Mouse (Mus musculus) bone marrow, adult 2 months (tissue): Measurements from ENCODE around the gene Gm20661. TPM values are rescaled to one million over a fixed set of nuclear protein-coding genes. Genes with fewer than 3 reads are reported as not detected.
A peak's percentile ranks its signal among the peaks of the same experiment; 100 is the strongest.

Source experiments
- H3K27ac ChIP-seq: fragments of 200-500 bp; 2 replicates; pipeline ENCODE4 v1.5.1; 2012; ENCODE audit warnings: low read depth, mild to moderate bottlenecking, control low read depth, inconsistent platforms, low read length; ENCODE audit not compliant: control insufficient read depth, poor library complexity, insufficient read depth
- H3K4me1 ChIP-seq: fragments of 200-500 bp; 2 replicates; pipeline ENCODE4 v1.6.1; 2011; ENCODE audit warnings: low read length; ENCODE audit not compliant: control insufficient read depth, insufficient read depth
- H3K4me3 ChIP-seq: fragments of 200-500 bp; replicated peaks from 2 replicates; pipeline ENCODE3; 2011; ENCODE audit warnings: mild to moderate bottlenecking, low read depth, low read length, control low read depth; ENCODE audit not compliant: control insufficient read depth
- CTCF ChIP-seq: fragments of 200-500 bp; IDR thresholded peaks from 2 replicates; pipeline ENCODE4 v1.5.1; 2011; ENCODE audit warnings: low read length, control low read depth; ENCODE audit not compliant: control insufficient read depth, insufficient read depth
- POLR2A ChIP-seq: fragments of 200-500 bp; IDR thresholded peaks from 2 replicates; pipeline ENCODE4 v1.6.1; 2011; ENCODE audit warnings: low read depth, mild to moderate bottlenecking, control low read depth, low read length, borderline replicate concordance; ENCODE audit not compliant: control insufficient read depth
- WGBS: fragments of 180-500 bp; shearing (Covaris S2); methylation state at CpG from one replicate; pipeline ENCODE4 v1.1.7; 2018; 5-methylcytosine and 5-hydroxymethylcytosine counted together
- polyA plus RNA-seq: library from polyadenylated mRNA; stranded (reverse); fragments of >200 nt; gene quantifications from 2 replicates; pipeline ENCODE4 v1.2.4, GENCODE M21; 2011; ENCODE audit warnings: low replicate concordance; ENCODE audit not compliant: missing spikeins, insufficient read depth, insufficient read length

The Gm20661 gene
- polyA plus RNA-seq, 1 experiment: 4.7 TPM

GRCm38 (mm10) chr9:107971690-107972541 is 10.9 kb upstream of the Gm20661 start:
- Histone ChIP-seq H3K4me3 (no peak overlapping the region), H3K4me1 (peaks cover 4% of the 10 kb centered on the region), H3K27ac (peak overlapping the region; percentile 72)
- TF ChIP-seq CTCF (no peak), POLR2A (no peak)
- 35% methylated on average over 8 of the region's 8 CpGs for WGBS

- Histone ChIP-seq H3K27ac (peak overlapping the region; percentile 68), H3K4me1 (peaks cover 4% of the 10 kb centered on the region), H3K4me3 (no peak overlapping the region)
- 42% methylated on average over 10 of the region's 10 CpGs for WGBS
- TF ChIP-seq POLR2A (no peak), CTCF (no peak)
These were observed 8.2 kb upstream of the Gm20661 start for GRCm38 (mm10) chr9:107974491-107975171.

- H3K4me3 ChIP-seq: peak within 1 kb of the TSS; percentile 79
- TF ChIP-seq CTCF (no peak), POLR2A (no peak; the same call in 1 of the 2 replicates)
- H3K4me1 ChIP-seq: peaks cover 7% of the 10 kb centered on the region; the same call in 1 of the 2 replicates
- peak within 1 kb of the TSS; percentile 87 for H3K27ac ChIP-seq
- WGBS: 10% methylated on average over 12 of the region's 12 CpGs
These were observed 7.2 kb upstream of the Gm20661 start, which contains the start of gene Uba7 for GRCm38 (mm10) chr9:107975399-107976386. Gene Uba7, plus strand, starts transcription at chr9:107975505.

- Histone ChIP-seq H3K4me1 (peaks cover 23% of the 10 kb centered on the region), H3K4me3 (no peak overlapping the region), H3K27ac (no peak overlapping the region)
- no peak for TF ChIP-seq POLR2A
- no peak for TF ChIP-seq CTCF
- WGBS: 90% methylated on average over 12 of the region's 12 CpGs
These were observed 4.0 kb upstream of the Gm20661 start for GRCm38 (mm10) chr9:107978815-107979214.

- H3K27ac ChIP-seq: peak overlapping the region; percentile 70
- WGBS: 23% methylated on average over 7 of the region's 7 CpGs
- peaks cover 24% of the 10 kb centered on the region for H3K4me1 ChIP-seq
- no peak overlapping the region for H3K4me3 ChIP-seq
- TF ChIP-seq POLR2A (no peak), CTCF (no peak)
These were observed 913 bp upstream of the Gm20661 start for GRCm38 (mm10) chr9:107981684-107982605.

GRCm38 (mm10) chr9:107983421-107983890 is 598 bp downstream of the Gm20661 start:
- 14% methylated on average over 4 of the region's 4 CpGs for WGBS
- Histone ChIP-seq H3K4me1 (peaks cover 24% of the 10 kb centered on the region), H3K27ac (peak overlapping the region; percentile 70), H3K4me3 (peak overlapping the region; percentile 27)
- no peak for TF ChIP-seq CTCF
- TF ChIP-seq POLR2A: peak; percentile 31; the same call in 1 of the 2 replicates
